Mouse (Mus musculus): ENCODE results near the gene Spats2.

DNA sequence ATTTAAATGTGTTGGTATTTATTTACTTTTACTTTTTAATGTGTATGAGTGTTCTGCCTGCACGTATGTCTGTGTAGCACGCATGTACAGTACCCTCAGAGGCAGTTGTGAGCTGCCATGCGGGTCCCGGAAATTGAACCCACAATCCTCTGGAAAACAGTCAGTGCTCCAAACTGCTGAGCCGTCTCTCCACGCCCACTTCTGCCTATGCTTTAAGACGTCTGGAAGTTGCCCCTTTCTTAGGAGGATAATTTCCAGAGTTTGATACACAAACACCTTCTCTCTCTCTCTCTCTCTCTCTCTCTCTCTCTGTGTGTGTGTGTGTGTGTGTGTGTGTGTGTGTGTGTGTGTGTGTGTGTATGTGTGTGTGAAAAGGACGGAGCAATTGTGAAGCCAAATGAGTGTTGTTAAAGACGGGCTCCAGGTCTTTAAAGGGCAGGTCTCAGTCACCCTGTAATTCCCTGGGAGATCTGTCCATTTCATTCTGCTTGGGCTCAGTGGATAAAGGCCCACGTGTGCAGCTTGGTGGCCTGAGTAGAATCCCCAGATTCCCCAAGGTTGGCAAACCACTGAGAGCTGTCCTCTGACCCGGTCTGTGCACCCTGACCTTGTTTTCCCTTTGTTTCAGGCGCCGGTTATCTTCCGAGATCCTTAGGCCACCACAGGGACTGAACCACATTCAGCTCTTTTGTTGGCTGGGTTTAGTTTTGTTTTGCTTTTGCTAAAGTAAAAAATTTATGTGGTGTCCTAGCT is 11.2 kb upstream of the Spats2 start:
- no peak for TF ChIP-seq TAL1 (IDR thresholded peaks at IDR 0.05; ENCODE audit: low read length)
- TF ChIP-seq GATA1 (IDR thresholded peaks at IDR 0.05; ENCODE audit: low read length) = no peak

All from erythroblast, embryonic 14.5 days (primary cell).